In genomic region chr17:29033569-29034061, GRCm38 (mm10) we compare ENCODE assay signal across 8 mouse cellular contexts. TPM values are rescaled to one million over a fixed set of nuclear protein-coding genes. Genes with fewer than 3 reads are reported as not detected.
DNase-seq lines count a peak whose midpoint lies in the region; ATAC-seq and TF ChIP-seq lines count a peak whose summit lies in the region.

No protein-coding gene starts in this region.

- H3K9me3 ChIP-seq in CH12.LX (replicated peaks; ENCODE audit: low read length), result no peaks in the 10 kb centered on the region
- H3K9me3 ChIP-seq in heart, postnatal 0 days (replicated peaks; ENCODE audit: control insufficient read depth, low read length), result no peaks in the 10 kb centered on the region
- no peaks in the 10 kb centered on the region for H3K9me3 ChIP-seq in liver, embryonic 12.5 days (replicated peaks)

- TF ChIP-seq CTCF in CH12.LX (conservative IDR thresholded peaks at IDR 0.05 in 1 of 2, IDR thresholded peaks at IDR 0.05 in 1 of 2; ENCODE audit: low read depth in 2 of 2, low read length in 2 of 2), result no peak
- no peak for TF ChIP-seq CTCF in heart, postnatal 0 days (IDR thresholded peaks at IDR 0.05; ENCODE audit: low read depth)

- TF ChIP-seq POLR2A in CH12.LX (IDR thresholded peaks at IDR 0.05; ENCODE audit: low read depth, low read length), result no peak

- H3K27me3 ChIP-seq in CH12.LX (replicated peaks), result no peaks in the 10 kb centered on the region
- no peaks in the 10 kb centered on the region for H3K27me3 ChIP-seq in heart, postnatal 0 days (ENCODE audit: control insufficient read depth, insufficient read depth, low read length)
- no peaks in the 10 kb centered on the region for H3K27me3 ChIP-seq in liver, embryonic 12.5 days (replicated peaks)

- peak; percentile 33 for DNase-seq in embryo, embryonic 10 days (ENCODE audit: low spot score)
- DNase-seq in embryo, embryonic 11 days, result no peak
- no peak for DNase-seq in CH12.LX (ENCODE audit: extremely low read depth)
- no peak for DNase-seq in heart, postnatal 0 days (ENCODE audit: low spot score)
- no peak for DNase-seq in urinary bladder, postnatal 36 days (ENCODE audit: low spot score in 2 of 2)

- no peak for TF ChIP-seq RAD21 in CH12.LX (IDR thresholded peaks at IDR 0.05; ENCODE audit: low read depth, low read length)

- H3K9ac ChIP-seq in CH12.LX (ENCODE audit: insufficient read depth, low read depth), result peak overlapping the region; percentile 99
- H3K9ac ChIP-seq in heart, postnatal 0 days (replicated peaks; ENCODE audit: low read depth, low read length), result peak overlapping the region; percentile 81
- peak overlapping the region; percentile 95 for H3K9ac ChIP-seq in liver, embryonic 12.5 days

- H3K4me3 ChIP-seq in CH12.LX (replicated peaks in 1 of 3; ENCODE audit: low read depth in 2 of 3, low read length in 2 of 3, poor library complexity in 1 of 3), result peak overlapping the region; percentile 64 to 91 (median 76)
- H3K4me3 ChIP-seq in heart, postnatal 0 days (ENCODE audit: low read depth, low read length), result peak overlapping the region; percentile 57
- peak overlapping the region; percentile 77 for H3K4me3 ChIP-seq in liver, embryonic 12.5 days

- in situ Hi-C loops in CH12.LX (cut with MboI; ENCODE audit: low pct_ligation_motif_present, low pct_unique_long_range_greater_than_20kb, low sequenced_read_pairs), result no loop called here

- peaks cover 20 to 34% of the 10 kb centered on the region in 2 experiments for H3K36me3 ChIP-seq in CH12.LX (replicated peaks in 1 of 2; ENCODE audit: control insufficient read depth in 1 of 2, insufficient read depth in 1 of 2, low read length in 1 of 2)
- peaks cover 24% of the 10 kb centered on the region for H3K36me3 ChIP-seq in heart, postnatal 0 days (replicated peaks; ENCODE audit: control insufficient read depth, insufficient read depth, low read length)
- peaks cover 50% of the 10 kb centered on the region for H3K36me3 ChIP-seq in liver, embryonic 12.5 days

- peaks cover 6 to 24% of the 10 kb centered on the region in 2 experiments; a peak in 3 of 4 replicates for H3K4me1 ChIP-seq in CH12.LX (ENCODE audit: control insufficient read depth in 1 of 2, insufficient read depth in 2 of 2)
- peaks cover 9% of the 10 kb centered on the region; the same call in 1 of the 2 replicates for H3K4me1 ChIP-seq in heart, postnatal 0 days (ENCODE audit: control insufficient read depth, insufficient read depth)
- peaks cover 50% of the 10 kb centered on the region for H3K4me1 ChIP-seq in liver, embryonic 12.5 days

- H3K4me2 ChIP-seq in CH12.LX (ENCODE audit: insufficient read depth, low read depth, poor library complexity, severe bottlenecking), result peak overlapping the region; percentile 74; the same call in 1 of the 2 replicates
- peak overlapping the region; percentile 77 for H3K4me2 ChIP-seq in heart, postnatal 0 days (ENCODE audit: low read depth, low read length)
- peak overlapping the region; percentile 89 for H3K4me2 ChIP-seq in liver, embryonic 12.5 days

- no peak overlapping the region for H3K27ac ChIP-seq in CH12.LX (ENCODE audit: insufficient read depth, low read depth)
- peak overlapping the region; percentile 96 for H3K27ac ChIP-seq in heart, postnatal 0 days (ENCODE audit: low read depth)
- peak overlapping the region; percentile 96 for H3K27ac ChIP-seq in liver, embryonic 12.5 days

- TF ChIP-seq EP300 in CH12.LX (IDR thresholded peaks at IDR 0.05; ENCODE audit: low read length), result no peak
- TF ChIP-seq EP300 in heart, postnatal 0 days (IDR thresholded peaks at IDR 0.05; ENCODE audit: low read depth), result no peak

- dilution Hi-C loops in CH12.LX (cut with MboI; ENCODE audit: extremely low pct_ligation_motif_present, extremely low pct_unique_long_range_greater_than_20kb, low sequenced_read_pairs), result no loop called here

- under 1% methylated on average over 6 of the region's 6 CpGs for WGBS in heart, postnatal 0 days
- under 1% methylated on average over 6 of the region's 6 CpGs for WGBS in liver, embryonic 12.5 days (ENCODE audit: insufficient replicate concordance)

- no peak for ATAC-seq in heart, postnatal 0 days (ENCODE audit: insufficient read depth, low read depth)
- ATAC-seq in liver, embryonic 12.5 days, result no peak
- ATAC-seq in granulocyte monocyte progenitor cell, adult 5-6 weeks (replicated peaks; ENCODE audit: poor library complexity, severe bottlenecking), result no peak
- ATAC-seq in cerebellum, adult (ENCODE audit: insufficient number of reproducible peaks, low FRiP score, low TSS enrichment), result no peak

- H3K79me2 ChIP-seq in CH12.LX (replicated peaks; ENCODE audit: control insufficient read depth, extremely low read depth, insufficient read depth, poor library complexity, severe bottlenecking), result peaks cover 60% of the 10 kb centered on the region

TF ChIP-seq in CH12.LX, 34 proteins besides CTCF, POLR2A, EP300 and RAD21:
- TF ChIP-seq MXI1 (IDR thresholded peaks at IDR 0.05; ENCODE audit: low read depth, low read length) (peak; percentile 54), RCOR1 (conservative IDR thresholded peaks at IDR 0.05; ENCODE audit: low read depth, low read length) (no peak), NELFE (IDR thresholded peaks at IDR 0.05; ENCODE audit: low read depth, low read length) (no peak), JUND (conservative IDR thresholded peaks at IDR 0.05; ENCODE audit: low read depth, low read length) (no peak), MYC (IDR thresholded peaks at IDR 0.05; ENCODE audit: low read depth, low read length) (no peak; the same call in 1 of the 2 replicates), IRF4 (IDR thresholded peaks at IDR 0.05; ENCODE audit: low read depth, low read length) (no peak), SIN3A (IDR thresholded peaks at IDR 0.05; ENCODE audit: low read length) (peak; percentile 65), ZMIZ1 (IDR thresholded peaks at IDR 0.05; ENCODE audit: low read depth, low read length) (no peak), ZC3H11A (IDR thresholded peaks at IDR 0.05; ENCODE audit: low read depth, low read length) (no peak)
TF ChIP-seq in CH12.LX: peak in this region for 2.

RNA-seq across cellular contexts. Expression of gene Srsf3, which starts 1.2 kb away (rescaled TPM):
- total RNA-seq in CH12.LX (2012; rRNA removed), result 171 and 266 TPM in 2 replicates
- 380 and 479 TPM in 2 replicates for total RNA-seq in CH12.LX (2014; rRNA removed)
- polyA plus RNA-seq in CH12.LX (2012; ENCODE audit: insufficient read length, low read depth), result 687 and 712 TPM in 2 replicates
- 110 and 151 TPM in 2 replicates for total RNA-seq in heart, postnatal 0 days (2014; rRNA removed; ENCODE audit: low replicate concordance)
- 202 and 238 TPM in 2 replicates for polyA plus RNA-seq in heart, postnatal 0 days (2015; fragmentation: Nextera tagmentation; extraction: Ambion mirVana)
- polyA plus RNA-seq in liver, embryonic 12.5 days (2016; fragmentation: Nextera tagmentation; extraction: Ambion mirVana), result 372 and 377 TPM in 2 replicates
- 474 and 486 TPM in 2 replicates for total RNA-seq in granulocyte monocyte progenitor cell, adult 5-6 weeks (2014; fragmentation: Nextera tagmentation)
- total RNA-seq in granulocyte monocyte progenitor cell, adult 5-6 weeks (2017), result 734 and 859 TPM in 2 replicates

RNA-seq across cellular contexts. Expression of gene Stk38, which starts 25.8 kb away (rescaled TPM):
- 25.9 and 29.0 TPM in 2 replicates for total RNA-seq in CH12.LX (2012; rRNA removed)
- total RNA-seq in CH12.LX (2014; rRNA removed), result 56.0 and 56.4 TPM in 2 replicates
- polyA plus RNA-seq in CH12.LX (2012; ENCODE audit: insufficient read length, low read depth), result 50.9 and 56.0 TPM in 2 replicates
- 49.8 and 50.1 TPM in 2 replicates for total RNA-seq in heart, postnatal 0 days (2014; rRNA removed; ENCODE audit: low replicate concordance)
- polyA plus RNA-seq in heart, postnatal 0 days (2015; fragmentation: Nextera tagmentation; extraction: Ambion mirVana), result 53.7 and 57.3 TPM in 2 replicates
- 56.7 and 58.2 TPM in 2 replicates for polyA plus RNA-seq in liver, embryonic 12.5 days (2016; fragmentation: Nextera tagmentation; extraction: Ambion mirVana)
- 99.0 and 116 TPM in 2 replicates for total RNA-seq in granulocyte monocyte progenitor cell, adult 5-6 weeks (2014; fragmentation: Nextera tagmentation)
- 51.6 and 58.2 TPM in 2 replicates for total RNA-seq in granulocyte monocyte progenitor cell, adult 5-6 weeks (2017)

RNA-seq across cellular contexts. Expression of gene Cdkn1a, which starts 57.2 kb away (rescaled TPM):
- total RNA-seq in CH12.LX (2012; rRNA removed) (25.3 and 37.5 TPM in 2 replicates), CH12.LX (2014; rRNA removed) (9.1 and 10.6 TPM in 2 replicates)
- 55.0 and 59.1 TPM in 2 replicates for polyA plus RNA-seq in CH12.LX (2012; ENCODE audit: insufficient read length, low read depth)
- 16.7 and 42.8 TPM in 2 replicates for total RNA-seq in heart, postnatal 0 days (2014; rRNA removed; ENCODE audit: low replicate concordance)
- polyA plus RNA-seq in heart, postnatal 0 days (2015; fragmentation: Nextera tagmentation; extraction: Ambion mirVana), result 48.2 and 48.9 TPM in 2 replicates
- 8.3 and 9.6 TPM in 2 replicates for polyA plus RNA-seq in liver, embryonic 12.5 days (2016; fragmentation: Nextera tagmentation; extraction: Ambion mirVana)
- total RNA-seq in granulocyte monocyte progenitor cell, adult 5-6 weeks (2014; fragmentation: Nextera tagmentation), result 8.2 and 9.8 TPM in 2 replicates
- 1.3 and 3.2 TPM in 2 replicates for total RNA-seq in granulocyte monocyte progenitor cell, adult 5-6 weeks (2017)
